Mouse (Mus musculus): ENCODE data around the gene Rph3al.

- no peak for TF ChIP-seq ZC3H11A (IDR thresholded peaks at IDR 0.05; ENCODE audit: borderline replicate concordance, low read depth, low read length)
- no peak for TF ChIP-seq ZNF384 (IDR thresholded peaks at IDR 0.05; ENCODE audit: low read depth, low read length)
- TF ChIP-seq CHD2 (IDR thresholded peaks at IDR 0.05; ENCODE audit: low read depth, low read length): no peak
- no peak for TF ChIP-seq MAFK (IDR thresholded peaks at IDR 0.05; ENCODE audit: insufficient read depth, low read depth, low read length)
Observed at GRCm38 (mm10) chr11:75968761-75969160, 30.5 kb upstream of the Rph3al start.
